Mouse (Mus musculus) brown adipose tissue, adult 24 weeks (tissue): ENCODE measurements around the gene Snca. TPM values are rescaled to one million over a fixed set of nuclear protein-coding genes. Genes with fewer than 3 reads are reported as not detected.

Experiments used
- H3K27ac ChIP-seq: fragments of 200-500 bp; replicated peaks from 2 replicates; pipeline ENCODE4 v1.5.1; 2012; ENCODE audit warnings: low read depth, mild to moderate bottlenecking, low read length
- H3K4me1 ChIP-seq: fragments of 200-500 bp; 2 replicates; pipeline ENCODE4 v1.6.1; 2012; ENCODE audit warnings: low read length, mixed read lengths; ENCODE audit not compliant: control insufficient read depth, insufficient read depth, insufficient read length
- H3K4me3 ChIP-seq: fragments of 200-500 bp; 2 replicates; pipeline ENCODE4 v1.5.1; 2012; ENCODE audit warnings: low read depth, mild to moderate bottlenecking, low read length, moderate library complexity; ENCODE audit not compliant: insufficient read depth
- polyA plus RNA-seq: library from polyadenylated mRNA; stranded (reverse); fragments of >200 nt; gene quantifications from 2 replicates; pipeline ENCODE4 v1.2.4, GENCODE M21; 2012; ENCODE audit not compliant: missing spikeins, insufficient read depth, insufficient read length

Snca gene
- polyA plus RNA-seq, result 1.2 and 9.9 TPM in 2 replicates

DNA sequence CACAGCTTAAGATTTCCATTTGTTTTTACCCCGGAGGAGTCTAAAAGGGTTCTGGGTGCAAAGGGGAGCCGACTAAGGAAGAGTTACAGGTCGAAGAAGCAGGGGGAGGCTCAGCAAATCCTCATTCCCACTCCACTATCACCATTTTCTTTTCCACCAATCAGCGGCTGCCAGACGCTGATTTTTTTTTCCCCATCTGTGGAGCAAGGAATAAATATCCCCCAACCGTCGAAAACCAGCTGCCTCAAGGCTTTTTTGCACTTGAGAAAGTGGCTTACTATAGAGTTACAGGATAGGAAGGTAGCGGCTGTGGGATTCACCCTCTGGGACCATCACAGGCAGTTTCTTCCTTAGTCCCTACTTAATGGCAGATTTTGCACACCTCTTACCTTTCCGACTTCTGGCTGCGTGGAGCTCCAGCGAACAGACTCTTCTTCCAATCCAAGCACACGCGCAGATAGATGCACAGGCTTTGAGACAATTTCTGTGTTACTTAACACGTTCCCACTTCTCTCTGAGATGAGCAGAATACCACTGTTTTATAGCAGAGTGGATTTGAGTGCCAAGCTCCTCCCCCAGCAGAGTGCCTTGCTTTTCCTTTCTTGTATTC is at the start of gene Snca:
Gene Snca, minus strand, starts transcription at position 574 of the 610 bp plus-strand sequence.
- Histone ChIP-seq H3K4me1 (peaks cover 8% of the 10 kb centered on the region; the same call in 1 of the 2 replicates), H3K4me3 (peak within 1 kb of the TSS; percentile 56), H3K27ac (no peak within 1 kb of the TSS)

DNA sequence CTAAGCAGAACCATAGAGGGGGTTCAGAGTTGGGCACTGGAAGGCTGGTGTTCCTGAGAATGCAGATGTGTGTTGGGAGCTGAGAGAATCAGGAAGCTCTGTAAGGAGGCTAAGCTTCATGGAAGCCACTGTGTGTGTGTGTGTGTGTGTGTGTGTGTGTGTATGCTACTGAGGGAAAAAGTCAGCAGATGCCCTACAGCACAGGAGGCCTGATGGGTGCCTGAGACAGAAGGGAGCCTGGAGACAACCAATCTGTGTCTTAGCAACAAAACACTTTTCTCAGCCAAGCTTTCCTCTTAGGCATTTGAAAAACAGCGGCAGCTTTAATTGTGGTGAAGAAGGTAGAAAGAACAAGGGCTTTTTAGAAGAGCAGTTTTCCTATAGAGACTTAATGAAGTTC is 40.5 kb upstream of the Snca start:
- no peaks in the 10 kb centered on the region for H3K4me1 ChIP-seq
- H3K4me3 ChIP-seq, result no peak overlapping the region

DNA sequence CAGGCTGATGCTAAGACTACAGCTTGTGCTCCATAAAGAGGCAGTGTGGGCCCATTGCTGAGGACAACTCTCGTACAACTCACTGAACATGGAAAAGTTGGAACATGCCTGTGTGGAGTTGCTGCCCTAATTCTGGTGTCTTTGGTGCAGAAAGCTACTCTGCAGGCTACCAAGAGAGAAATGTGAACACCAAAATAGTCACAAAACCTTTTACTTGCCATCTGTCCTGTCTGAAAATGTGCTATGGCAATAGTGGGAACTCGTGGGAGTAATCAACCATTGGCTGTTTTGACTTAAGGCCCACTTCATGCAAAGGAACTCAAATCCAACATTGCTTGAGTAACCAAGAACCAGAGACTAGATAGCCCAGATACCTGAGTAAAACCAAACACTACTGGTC is 26.9 kb upstream of the Snca start:
- Histone ChIP-seq H3K4me1 (no peaks in the 10 kb centered on the region), H3K27ac (no peak overlapping the region), H3K4me3 (no peak overlapping the region)

More for the DNA sequence above, 40.5 kb upstream of the Snca start:
- no peak overlapping the region for H3K27ac ChIP-seq

DNA sequence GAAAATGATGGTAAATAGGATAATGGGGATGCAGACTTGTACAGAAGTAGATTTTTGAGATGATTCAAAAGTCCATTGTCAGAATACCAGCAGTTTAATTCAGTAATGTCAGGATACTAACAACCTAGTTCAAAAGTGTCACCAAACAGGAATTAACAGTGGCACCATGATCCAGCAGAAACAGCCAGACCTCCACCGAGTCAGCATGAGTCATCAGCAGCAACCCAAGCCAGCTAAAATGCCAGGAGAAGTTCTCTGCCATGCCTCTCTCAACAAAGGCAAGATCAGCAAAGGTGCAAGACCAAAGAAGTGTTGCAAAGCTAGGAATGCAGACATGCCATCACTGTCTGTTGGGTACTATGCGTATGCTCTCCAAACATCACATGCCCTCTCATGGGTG is 22.0 kb upstream of the Snca start:
- no peak overlapping the region for H3K27ac ChIP-seq
- no peak overlapping the region for H3K4me3 ChIP-seq
- H3K4me1 ChIP-seq, result no peaks in the 10 kb centered on the region

DNA sequence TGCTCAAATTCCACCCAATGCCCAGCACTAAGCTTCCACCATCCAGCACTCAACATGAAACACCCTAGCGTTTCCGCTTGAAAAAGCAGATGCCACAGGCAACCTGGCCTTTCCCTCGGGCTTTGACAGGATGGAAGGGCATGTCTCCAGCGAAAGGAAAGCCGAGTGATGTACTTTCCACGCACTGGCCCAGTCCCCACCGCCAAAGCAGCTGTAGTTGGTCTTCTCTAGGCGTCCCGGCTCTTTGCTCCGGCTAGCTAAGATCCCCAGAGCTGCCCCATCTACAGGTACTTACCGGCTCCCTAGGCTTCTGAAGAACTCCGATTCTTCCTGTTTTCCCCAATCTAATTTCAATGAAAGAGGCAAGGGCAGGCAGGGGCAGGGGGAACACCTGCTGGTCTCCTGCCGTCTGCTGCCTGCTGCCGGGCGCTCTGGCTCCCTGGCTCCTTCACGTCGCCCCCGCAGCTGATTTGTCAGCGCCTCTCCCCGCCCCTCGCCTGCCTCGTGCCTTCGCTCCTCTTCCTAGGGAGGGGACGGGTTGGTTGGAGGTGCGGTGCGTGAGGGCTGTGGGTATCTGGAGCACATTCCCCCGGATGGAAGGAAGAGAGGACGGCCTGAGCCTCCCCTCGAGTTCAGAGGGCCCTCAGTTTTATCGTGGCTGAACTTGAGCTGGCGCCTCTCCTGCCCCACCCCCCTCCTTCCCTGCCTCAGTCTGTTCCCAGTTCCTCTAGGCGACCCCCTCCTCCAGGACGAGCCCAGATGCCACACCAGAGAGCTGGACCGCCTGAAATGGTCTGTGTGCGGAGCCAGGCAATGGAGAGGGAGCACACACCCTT is 1.0 kb downstream of the Snca start:
- Histone ChIP-seq H3K27ac (no peak overlapping the region), H3K4me1 (peaks cover 8% of the 10 kb centered on the region; the same call in 1 of the 2 replicates), H3K4me3 (peak overlapping the region; percentile 56)

DNA sequence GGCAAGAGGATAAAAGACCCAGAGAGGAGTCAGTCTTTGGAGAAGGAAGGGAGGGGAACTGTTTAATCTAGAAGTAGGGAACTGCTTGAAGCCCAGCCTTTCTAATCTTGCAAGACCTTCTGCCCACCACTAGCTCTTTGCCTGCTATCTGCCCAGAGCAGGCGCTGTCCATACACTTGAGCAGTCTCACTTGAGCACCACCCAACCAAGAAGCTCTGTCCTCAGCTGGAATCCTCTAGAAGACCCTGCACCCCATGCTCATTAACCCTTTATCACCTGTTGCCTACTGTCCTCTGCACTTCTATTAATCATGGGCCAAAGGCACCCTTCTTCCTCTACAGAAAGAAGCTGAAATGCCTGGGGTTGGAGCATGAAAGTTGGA is 1.6 kb downstream of the Snca start:
- Histone ChIP-seq H3K4me1 (peaks cover 8% of the 10 kb centered on the region; the same call in 1 of the 2 replicates), H3K27ac (no peak overlapping the region), H3K4me3 (no peak overlapping the region)

DNA sequence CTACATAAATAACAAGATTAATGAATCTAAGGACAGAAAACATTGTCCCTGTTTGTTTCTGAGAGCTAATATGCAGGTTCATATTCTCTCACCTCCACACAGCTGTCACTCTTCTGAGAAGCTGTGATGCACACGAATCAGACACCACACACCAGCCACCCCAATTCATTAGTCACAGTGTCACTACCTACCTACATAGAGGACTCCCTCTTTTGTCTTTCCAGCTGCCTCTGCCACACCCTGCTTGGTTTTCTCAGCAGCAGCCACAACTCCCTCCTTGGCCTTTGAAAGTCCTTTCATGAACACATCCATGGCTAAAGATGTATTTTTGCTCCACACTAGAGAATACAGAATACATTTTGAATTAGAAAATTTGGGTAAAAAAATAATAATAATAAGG is 2.4 kb downstream of the Snca start:
- Histone ChIP-seq H3K27ac (no peak overlapping the region), H3K4me1 (peaks cover 8% of the 10 kb centered on the region; the same call in 1 of the 2 replicates), H3K4me3 (no peak overlapping the region)

DNA sequence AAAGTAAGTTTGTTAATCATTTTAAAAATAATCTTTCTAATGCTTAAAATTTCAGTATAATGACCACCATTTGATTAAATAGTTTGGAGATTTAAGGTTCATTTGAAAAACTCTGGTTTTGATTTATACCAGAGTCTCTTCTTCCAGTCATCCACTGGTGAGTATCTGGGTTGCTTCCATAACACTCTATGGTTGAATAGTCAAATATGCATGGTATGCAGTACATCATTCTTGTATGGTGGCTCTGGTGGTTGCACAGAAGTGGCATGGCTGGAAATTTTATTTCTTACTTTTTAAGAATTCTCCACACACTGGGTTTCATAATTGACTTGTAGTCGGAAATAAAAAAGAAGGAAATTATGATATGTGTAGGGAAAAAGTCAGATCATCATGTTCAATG is 10.4 kb downstream of the Snca start:
- Histone ChIP-seq H3K4me3 (no peak overlapping the region), H3K27ac (no peak overlapping the region), H3K4me1 (no peaks in the 10 kb centered on the region)

DNA sequence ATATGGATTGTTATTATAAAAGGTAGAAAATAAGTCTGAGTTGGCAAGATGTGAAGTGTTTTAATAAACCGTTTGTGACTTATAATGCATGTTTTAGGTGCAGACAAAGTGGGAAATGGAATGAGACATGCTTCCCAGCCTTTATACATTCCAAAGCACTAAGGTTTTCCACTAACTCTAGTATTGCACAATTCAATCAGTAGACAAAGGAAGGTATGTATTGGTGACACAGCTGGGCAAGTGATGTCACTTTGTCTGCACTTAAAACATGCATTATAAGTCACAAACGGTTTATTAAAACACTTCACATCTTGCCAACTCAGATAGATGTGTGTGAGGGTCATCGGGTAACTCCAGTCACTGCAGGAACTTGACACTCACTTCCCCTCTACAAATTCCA is 16.1 kb downstream of the Snca start:
- no peak overlapping the region for H3K27ac ChIP-seq

DNA sequence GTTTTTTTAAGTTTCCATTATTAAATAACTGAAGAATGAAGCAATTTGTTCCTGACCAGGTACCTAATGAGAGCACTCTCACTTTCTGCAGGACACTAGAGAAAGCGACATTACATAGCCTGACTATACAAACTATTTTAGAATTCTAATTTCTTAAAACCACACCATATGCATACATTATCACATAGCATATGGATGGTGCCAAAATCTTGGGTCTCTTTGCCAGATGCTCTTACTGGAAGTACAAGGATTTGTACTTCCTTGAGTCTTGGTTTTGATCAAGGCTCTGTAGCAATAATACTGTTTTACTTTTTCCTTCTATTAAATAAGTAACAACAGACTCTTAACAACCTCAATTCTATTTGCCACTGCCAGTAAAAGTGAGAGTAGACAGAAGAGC is 31.4 kb downstream of the Snca start:
- H3K4me1 ChIP-seq, result no peaks in the 10 kb centered on the region
- no peak overlapping the region for H3K27ac ChIP-seq
- no peak overlapping the region for H3K4me3 ChIP-seq

More for the DNA sequence above, 16.1 kb downstream of the Snca start:
- Histone ChIP-seq H3K4me3 (no peak overlapping the region), H3K4me1 (no peaks in the 10 kb centered on the region)

DNA sequence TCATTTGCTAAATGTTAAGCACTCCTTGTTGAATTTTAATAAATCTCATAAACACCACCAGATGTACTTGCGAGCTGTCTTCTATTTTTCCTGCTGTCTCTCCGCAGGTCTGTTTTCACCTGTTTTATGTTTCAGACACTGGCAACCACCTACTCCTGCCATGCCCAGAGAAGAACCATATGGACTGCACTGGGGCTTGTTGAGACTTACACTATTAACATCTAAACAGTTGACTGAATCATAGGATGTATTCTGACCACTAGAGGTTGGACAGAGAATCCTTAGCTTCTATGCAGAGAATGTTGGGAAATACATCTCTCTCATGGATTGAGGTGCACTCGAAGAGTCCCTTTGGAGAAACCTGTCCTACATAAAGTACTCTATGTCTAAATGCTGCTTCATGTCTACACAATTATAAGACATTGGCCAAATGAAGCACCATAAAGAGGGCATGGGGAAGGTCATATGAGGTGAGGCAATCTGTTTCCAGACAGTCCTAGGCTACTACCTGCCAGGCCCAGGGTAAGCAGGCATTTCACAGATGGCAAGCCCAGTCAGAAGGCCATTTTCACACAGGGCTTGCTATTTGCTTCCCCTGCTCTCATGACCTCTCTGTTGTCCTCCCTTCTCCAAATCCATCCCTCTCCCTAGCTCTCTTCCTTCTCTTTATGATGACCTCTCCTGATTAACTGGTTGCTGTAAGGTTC is 35.8 kb downstream of the Snca start:
- H3K27ac ChIP-seq, result no peak overlapping the region
- no peaks in the 10 kb centered on the region for H3K4me1 ChIP-seq
- H3K4me3 ChIP-seq, result no peak overlapping the region

DNA sequence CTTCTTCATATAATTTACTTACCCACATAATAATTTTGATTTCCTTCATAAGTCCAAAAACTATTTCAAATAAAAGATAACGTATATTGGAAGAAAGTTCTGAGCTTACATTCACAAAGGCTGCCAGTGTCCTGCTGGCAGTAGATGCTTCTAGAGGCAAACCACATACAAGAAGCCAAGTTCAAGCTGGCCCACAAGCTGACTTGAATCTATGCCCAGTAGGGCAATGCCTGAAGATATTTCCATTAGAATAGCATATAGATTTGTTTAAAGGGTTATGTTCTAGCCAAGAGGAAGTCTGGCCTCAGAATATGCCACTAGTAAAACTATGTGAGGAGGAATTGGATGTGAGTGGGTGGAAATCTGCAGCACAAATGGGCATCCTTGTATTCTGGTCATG is 42.7 kb downstream of the Snca start:
- Histone ChIP-seq H3K4me3 (no peak overlapping the region), H3K27ac (no peak overlapping the region), H3K4me1 (no peaks in the 10 kb centered on the region)

DNA sequence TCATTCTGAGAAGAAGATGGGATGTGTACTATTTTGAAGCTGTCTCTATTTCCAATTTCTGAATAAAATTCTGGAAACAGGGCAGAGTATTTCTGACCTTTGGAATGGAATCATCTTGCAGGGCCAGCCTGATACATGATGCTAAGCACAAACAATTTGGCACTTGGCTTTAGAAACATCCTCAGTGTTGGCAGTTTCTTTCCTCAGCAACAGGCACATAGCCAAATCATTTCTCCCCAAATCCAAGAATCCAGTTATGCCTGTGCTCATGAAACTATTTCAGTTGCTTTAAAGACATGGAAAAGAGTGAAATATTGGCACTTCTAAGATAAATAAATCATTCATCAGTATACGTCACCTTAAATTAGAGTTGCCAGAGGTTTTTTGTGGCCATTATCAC is 57.8 kb downstream of the Snca start:
- H3K4me1 ChIP-seq, result no peaks in the 10 kb centered on the region
- no peak overlapping the region for H3K4me3 ChIP-seq
- no peak overlapping the region for H3K27ac ChIP-seq

DNA sequence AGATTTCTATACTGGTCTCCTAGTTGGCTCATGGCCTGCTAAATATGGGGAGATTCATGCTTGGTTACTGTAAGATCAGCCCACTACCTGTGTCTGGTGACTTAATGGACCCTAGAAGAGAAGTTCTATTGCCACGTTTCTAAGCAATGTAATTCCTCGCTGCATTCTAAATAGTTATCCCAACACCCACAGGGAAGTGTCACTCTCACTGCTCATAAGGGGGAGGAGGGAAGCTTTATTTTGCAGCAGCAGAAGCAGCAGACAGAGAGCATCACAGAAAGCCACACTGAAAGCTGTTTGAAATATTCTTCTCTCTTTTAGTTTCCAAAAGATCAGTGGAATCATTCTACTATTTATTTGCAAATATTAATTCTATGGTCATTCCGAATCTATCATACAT is 64.0 kb downstream of the Snca start:
- H3K4me1 ChIP-seq, result no peaks in the 10 kb centered on the region
- H3K27ac ChIP-seq, result no peak overlapping the region

DNA sequence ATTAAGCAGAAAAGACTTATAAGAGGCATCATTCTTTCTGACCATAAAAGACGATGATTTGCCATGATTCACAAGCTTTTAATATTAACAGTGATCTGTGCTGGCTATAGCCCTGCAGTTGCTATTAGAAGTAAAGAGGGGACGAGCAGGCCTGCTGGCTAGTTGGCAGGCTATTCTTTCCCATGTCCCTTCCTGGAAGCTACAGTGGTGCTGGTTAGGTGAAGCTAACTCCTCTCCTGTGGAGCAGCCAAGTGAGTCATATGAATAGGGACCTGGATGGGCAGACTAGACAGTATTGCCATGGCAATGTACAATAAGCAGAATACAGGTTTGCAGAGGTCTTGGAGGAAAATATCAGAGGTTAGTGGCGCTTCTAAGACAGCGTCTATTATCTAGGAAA is 66.8 kb downstream of the Snca start:
- no peak overlapping the region for H3K4me3 ChIP-seq
- H3K27ac ChIP-seq, result no peak overlapping the region
- H3K4me1 ChIP-seq, result no peaks in the 10 kb centered on the region

More for the DNA sequence above, 64.0 kb downstream of the Snca start:
- H3K4me3 ChIP-seq, result no peak overlapping the region
